Mouse (Mus musculus): ENCODE measurements around the gene Eddm3b. TPM values are rescaled to one million over a fixed set of nuclear protein-coding genes. Genes with fewer than 3 reads are reported as not detected.

Gene Eddm3b
- polyA plus RNA-seq, 1 experiment, result not detected

- H3K27ac ChIP-seq (ENCODE audit: control insufficient read depth, insufficient read depth, low read depth, low read length, poor library complexity), result no peak overlapping the region
- no peak overlapping the region for H3K4me3 ChIP-seq (replicated peaks; ENCODE audit: control insufficient read depth, low read depth, low read length)
- TF ChIP-seq CTCF (IDR thresholded peaks at IDR 0.05; ENCODE audit: control insufficient read depth, insufficient read depth, low read length) (no peak), POLR2A (IDR thresholded peaks at IDR 0.05; ENCODE audit: borderline replicate concordance, control insufficient read depth, low read depth, low read length) (no peak)
- H3K4me1 ChIP-seq (ENCODE audit: control insufficient read depth, insufficient read depth, low read length), result peaks cover 3% of the 10 kb centered on the region; the same call in 1 of the 2 replicates
- 96% methylated on average over 11 of the region's 11 CpGs for WGBS
Measured at GRCm38 (mm10) chr14:51098921-51099320, 15.3 kb upstream of the Eddm3b start.

GRCm38 (mm10) chr14:51101284-51101683, 12.9 kb upstream of the Eddm3b start:
- TF ChIP-seq POLR2A (IDR thresholded peaks at IDR 0.05; ENCODE audit: borderline replicate concordance, control insufficient read depth, low read depth, low read length) (no peak), CTCF (IDR thresholded peaks at IDR 0.05; ENCODE audit: control insufficient read depth, insufficient read depth, low read length) (no peak)
- Histone ChIP-seq H3K4me1 (ENCODE audit: control insufficient read depth, insufficient read depth, low read length) (no peaks in the 10 kb centered on the region; the same call in 1 of the 2 replicates), H3K4me3 (replicated peaks; ENCODE audit: control insufficient read depth, low read depth, low read length) (no peak overlapping the region), H3K27ac (ENCODE audit: control insufficient read depth, insufficient read depth, low read depth, low read length, poor library complexity) (no peak overlapping the region)
- 85% methylated on average over 9 of the region's 9 CpGs for WGBS

GRCm38 (mm10) chr14:51103217-51103616, 11.0 kb upstream of the Eddm3b start:
- TF ChIP-seq CTCF (IDR thresholded peaks at IDR 0.05; ENCODE audit: control insufficient read depth, insufficient read depth, low read length), result peak; percentile 91
- no peak for TF ChIP-seq POLR2A (IDR thresholded peaks at IDR 0.05; ENCODE audit: borderline replicate concordance, control insufficient read depth, low read depth, low read length)
- 78% methylated on average over 3 of the region's 3 CpGs for WGBS
- H3K27ac ChIP-seq (ENCODE audit: control insufficient read depth, insufficient read depth, low read depth, low read length, poor library complexity), result no peak overlapping the region

GRCm38 (mm10) chr14:51104366-51104765, 9.9 kb upstream of the Eddm3b start:
- no peak for TF ChIP-seq CTCF (IDR thresholded peaks at IDR 0.05; ENCODE audit: control insufficient read depth, insufficient read depth, low read length)
- no peak for TF ChIP-seq POLR2A (IDR thresholded peaks at IDR 0.05; ENCODE audit: borderline replicate concordance, control insufficient read depth, low read depth, low read length)
- 89% methylated on average over 2 of the region's 2 CpGs for WGBS
- Histone ChIP-seq H3K27ac (ENCODE audit: control insufficient read depth, insufficient read depth, low read depth, low read length, poor library complexity) (no peak overlapping the region), H3K4me1 (ENCODE audit: control insufficient read depth, insufficient read depth, low read length) (no peaks in the 10 kb centered on the region; the same call in 1 of the 2 replicates), H3K4me3 (replicated peaks; ENCODE audit: control insufficient read depth, low read depth, low read length) (no peak overlapping the region)

More at GRCm38 (mm10) chr14:51103217-51103616, 11.0 kb upstream of the Eddm3b start:
- Histone ChIP-seq H3K4me3 (replicated peaks; ENCODE audit: control insufficient read depth, low read depth, low read length) (no peak overlapping the region), H3K4me1 (ENCODE audit: control insufficient read depth, insufficient read depth, low read length) (no peaks in the 10 kb centered on the region; the same call in 1 of the 2 replicates)

- TF ChIP-seq POLR2A (IDR thresholded peaks at IDR 0.05; ENCODE audit: borderline replicate concordance, control insufficient read depth, low read depth, low read length) (no peak), CTCF (IDR thresholded peaks at IDR 0.05; ENCODE audit: control insufficient read depth, insufficient read depth, low read length) (no peak)
- no peak overlapping the region for H3K4me3 ChIP-seq (replicated peaks; ENCODE audit: control insufficient read depth, low read depth, low read length)
- no peaks in the 10 kb centered on the region; the same call in 1 of the 2 replicates for H3K4me1 ChIP-seq (ENCODE audit: control insufficient read depth, insufficient read depth, low read length)
- no peak overlapping the region for H3K27ac ChIP-seq (ENCODE audit: control insufficient read depth, insufficient read depth, low read depth, low read length, poor library complexity)
Measured at GRCm38 (mm10) chr14:51106449-51106967, 7.7 kb upstream of the Eddm3b start.

- Histone ChIP-seq H3K4me3 (replicated peaks; ENCODE audit: control insufficient read depth, low read depth, low read length) (no peak overlapping the region), H3K27ac (ENCODE audit: control insufficient read depth, insufficient read depth, low read depth, low read length, poor library complexity) (no peak overlapping the region), H3K4me1 (ENCODE audit: control insufficient read depth, insufficient read depth, low read length) (no peaks in the 10 kb centered on the region; the same call in 1 of the 2 replicates)
- TF ChIP-seq CTCF (IDR thresholded peaks at IDR 0.05; ENCODE audit: control insufficient read depth, insufficient read depth, low read length) (no peak), POLR2A (IDR thresholded peaks at IDR 0.05; ENCODE audit: borderline replicate concordance, control insufficient read depth, low read depth, low read length) (no peak)
- WGBS, result 62% methylated on average over 3 of the region's 3 CpGs
Measured at GRCm38 (mm10) chr14:51111966-51112365, 2.3 kb upstream of the Eddm3b start.

- TF ChIP-seq POLR2A (IDR thresholded peaks at IDR 0.05; ENCODE audit: borderline replicate concordance, control insufficient read depth, low read depth, low read length), result no peak
- 81% methylated on average over 9 of the region's 9 CpGs for WGBS
- Histone ChIP-seq H3K4me3 (replicated peaks; ENCODE audit: control insufficient read depth, low read depth, low read length) (no peak overlapping the region), H3K27ac (ENCODE audit: control insufficient read depth, insufficient read depth, low read depth, low read length, poor library complexity) (no peak overlapping the region), H3K4me1 (ENCODE audit: control insufficient read depth, insufficient read depth, low read length) (no peaks in the 10 kb centered on the region; the same call in 1 of the 2 replicates)
Measured at GRCm38 (mm10) chr14:51113476-51113875, 750 bp upstream of the Eddm3b start.

GRCm38 (mm10) chr14:51125684-51126083, 11.5 kb downstream of the Eddm3b start:
- no peak for TF ChIP-seq POLR2A (IDR thresholded peaks at IDR 0.05; ENCODE audit: borderline replicate concordance, control insufficient read depth, low read depth, low read length)
- no peak for TF ChIP-seq CTCF (IDR thresholded peaks at IDR 0.05; ENCODE audit: control insufficient read depth, insufficient read depth, low read length)
- Histone ChIP-seq H3K4me1 (ENCODE audit: control insufficient read depth, insufficient read depth, low read length) (peaks cover 7% of the 10 kb centered on the region), H3K4me3 (replicated peaks; ENCODE audit: control insufficient read depth, low read depth, low read length) (no peak overlapping the region), H3K27ac (ENCODE audit: control insufficient read depth, insufficient read depth, low read depth, low read length, poor library complexity) (no peak overlapping the region; the same call in 1 of the 2 replicates)
- 86% methylated on average over 6 of the region's 6 CpGs for WGBS

All from bone marrow, adult 2 months (tissue).